Mouse (Mus musculus) thymus, adult 2 months (tissue): ENCODE data around the gene Tldc1.

Experiments
- CTCF ChIP-seq: fragments of 200-500 bp; IDR thresholded peaks from 2 replicates; pipeline ENCODE4 v1.5.1; 2012; ENCODE audit warnings: mild to moderate bottlenecking, control low read depth, low read length, moderate library complexity, borderline replicate concordance; ENCODE audit not compliant: control insufficient read depth, poor library complexity, insufficient read depth; ENCODE audit errors: extremely low read depth
- POLR2A ChIP-seq: fragments of 200-500 bp; IDR thresholded peaks from 2 replicates; pipeline ENCODE4 v1.6.1; 2012; ENCODE audit warnings: mild to moderate bottlenecking, low read length, control low read depth, moderate library complexity; ENCODE audit not compliant: control insufficient read depth, poor library complexity, insufficient read depth; ENCODE audit errors: extremely low read depth

DNA sequence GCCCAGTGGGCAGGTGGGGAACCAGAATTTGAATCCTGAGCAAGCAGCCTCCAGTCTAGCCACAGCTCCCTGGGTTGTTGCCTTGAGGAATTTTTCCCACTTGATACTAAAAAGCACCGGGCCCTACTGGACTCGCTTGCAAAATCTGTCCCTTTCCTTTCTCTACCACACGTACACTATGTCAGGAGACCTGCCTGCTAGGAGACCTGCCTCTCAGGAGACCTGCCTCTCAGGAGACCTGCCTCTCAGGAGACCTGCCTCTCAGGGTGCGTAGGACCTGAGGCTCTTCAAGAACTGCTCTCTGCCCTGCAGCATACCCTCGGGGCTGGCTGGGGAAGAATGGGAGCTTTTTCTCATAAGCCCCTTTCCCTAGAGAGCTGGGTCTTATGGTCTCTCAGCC, 64.8 kb downstream of the Tldc1 start:
- TF ChIP-seq CTCF (no peak), POLR2A (no peak)
